Mouse (Mus musculus) spleen, adult 18-20 months (tissue): ENCODE measurements around the gene Olfr286.

Experiments
- DNase-seq, 2 experiments: peaks; one replicate each; pipeline ENCODE4 v3.0.0; 2022; ENCODE audit warnings: mixed read lengths in 2 of 2

Olfr286 gene

GRCm38 (mm10) chr15:98234350-98234749, at the start of gene Olfr286:
Olfr286 (minus strand) TSS chr15:98234450.
- no peak for DNase-seq

- no peak for DNase-seq
Measured at GRCm38 (mm10) chr15:98257776-98258175, 23.5 kb upstream of the Olfr286 start.

- no peak for DNase-seq
Measured at GRCm38 (mm10) chr15:98257193-98257592, 22.9 kb upstream of the Olfr286 start, which contains the start of gene H1fnt. H1fnt (minus strand) TSS chr15:98257293.

- no peak for DNase-seq
Measured at GRCm38 (mm10) chr15:98256271-98256670, 22.0 kb upstream of the Olfr286 start.

- DNase-seq = no peak
Measured at GRCm38 (mm10) chr15:98235442-98235841, 1.2 kb upstream of the Olfr286 start.

GRCm38 (mm10) chr15:98226096-98226495, 8.2 kb downstream of the Olfr286 start:
- DNase-seq = no peak

GRCm38 (mm10) chr15:98225610-98226009, 8.6 kb downstream of the Olfr286 start:
- DNase-seq = no peak

- no peak for DNase-seq
Measured at GRCm38 (mm10) chr15:98222377-98222776, 11.9 kb downstream of the Olfr286 start.

GRCm38 (mm10) chr15:98220877-98221276, 13.4 kb downstream of the Olfr286 start, which contains the start of the genes Gm44579 and Olfr287:
Gm44579 (minus strand) TSS chr15:98220977.
Olfr287 (minus strand) TSS chr15:98221056.
- DNase-seq = no peak

GRCm38 (mm10) chr15:98214130-98214529, 20.1 kb downstream of the Olfr286 start:
- no peak for DNase-seq

- no peak for DNase-seq
Measured at GRCm38 (mm10) chr15:98213336-98213870, 20.8 kb downstream of the Olfr286 start.

- no peak for DNase-seq
Measured at GRCm38 (mm10) chr15:98209676-98210075, 24.6 kb downstream of the Olfr286 start.

- no peak for DNase-seq
Measured at GRCm38 (mm10) chr15:98195442-98195841, 38.8 kb downstream of the Olfr286 start, which contains the start of gene Olfr288. Olfr288 (minus strand) TSS chr15:98195542.

GRCm38 (mm10) chr15:98184456-98184855, 49.8 kb downstream of the Olfr286 start:
- DNase-seq = no peak

- DNase-seq = no peak
Measured at GRCm38 (mm10) chr15:98181856-98182570, 52.2 kb downstream of the Olfr286 start.

GRCm38 (mm10) chr15:98181132-98181711, 53.0 kb downstream of the Olfr286 start:
- DNase-seq = peak; percentile 62 to 76

- no peak for DNase-seq
Measured at GRCm38 (mm10) chr15:98180567-98181131, 53.6 kb downstream of the Olfr286 start.

GRCm38 (mm10) chr15:98177320-98177719, 56.9 kb downstream of the Olfr286 start:
- no peak for DNase-seq
